In the genomic region with DNA sequence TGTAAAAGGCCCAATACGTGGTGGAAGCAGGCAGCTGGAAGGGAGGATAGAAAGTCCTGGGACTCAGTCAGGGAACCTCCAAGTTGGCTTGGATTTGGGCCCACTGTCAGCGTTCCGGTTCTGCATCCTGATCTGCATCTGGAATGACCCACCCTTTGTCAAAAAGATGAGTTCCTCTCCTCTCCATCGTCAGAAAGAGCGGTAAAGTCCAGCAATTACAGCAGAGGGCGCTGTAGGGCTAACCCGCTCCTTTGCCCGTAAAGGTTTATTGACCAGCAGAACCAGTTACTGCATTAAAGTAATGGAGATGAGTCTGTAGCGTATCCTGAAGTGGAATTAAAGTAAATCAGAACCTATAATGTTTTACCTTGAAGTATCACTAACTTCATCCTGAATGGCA, we compare ENCODE assay signal across 8 mouse cellular contexts. TPM values are rescaled to one million over a fixed set of nuclear protein-coding genes. Genes with fewer than 3 reads are reported as not detected.
DNase-seq lines count a peak whose midpoint lies in the region; TF ChIP-seq lines count a peak whose summit lies in the region.
"Had no signal": no experiment of that assay in that cellular context is flagged by ENCODE, and none has a peak within 500 bp of the region (broad histone marks: within the 10 kb centered on the region; RNA-seq: fewer than 3 reads in every experiment).

No protein-coding gene starts in this region.

- DNase-seq in kidney, adult 9 months = peak; percentile 51
- no peak for DNase-seq in kidney, adult 11 months
- DNase-seq in ES-CJ7 (ENCODE audit: low read depth, low spot score) = peak; percentile 81
- peak; percentile 65 for DNase-seq in adrenal gland, postnatal 14 days
- peak; percentile 18 to 34 for DNase-seq in left cerebral cortex, postnatal 25 days (ENCODE audit: low spot score in 2 of 2)
- peak; percentile 68 for DNase-seq in retina, postnatal 1 day

- intact Hi-C loops in left cerebral cortex, postnatal 25 days (cut with DNase I) = loop anchor here (10.0 kb wide), 1 partner anchor 264 kb away; no protein-coding TSS in a partner anchor

- peak; percentile 55; the same call in 1 of the 2 replicates for TF ChIP-seq CTCF in embryonic fibroblast, embryonic 13.5 days (IDR thresholded peaks at IDR 0.05; ENCODE audit: borderline replicate concordance, insufficient read depth, low read length)

- TF ChIP-seq POLR2A in embryonic fibroblast, embryonic 13.5 days (IDR thresholded peaks at IDR 0.05; ENCODE audit: low read depth, low read length) = no peak

- no peak overlapping the region for H3K4me3 ChIP-seq in embryonic fibroblast, embryonic 13.5 days (ENCODE audit: insufficient read depth, low read length)

- H3K27ac ChIP-seq in embryonic fibroblast, embryonic 13.5 days (ENCODE audit: insufficient read depth, low read length) = no peak overlapping the region

- H3K4me1 ChIP-seq in embryonic fibroblast, embryonic 13.5 days (ENCODE audit: control insufficient read depth, insufficient read depth, low read length) = no peaks in the 10 kb centered on the region

RNA-seq across cellular contexts. Expression of a gene that starts 7.5 kb away (rescaled TPM):
- 351 and 422 TPM in 2 replicates for total RNA-seq in adrenal gland, postnatal 14 days (2021)
- 1,604 and 1,816 TPM in 2 replicates for polyA plus RNA-seq in embryonic fibroblast, embryonic 13.5 days (2011; ENCODE audit: insufficient read length, low read depth, missing spikeins)
- 100 to 1,000 TPM; 148 to 151 TPM for total RNA-seq in left cerebral cortex, postnatal 25 days (2021)

RNA-seq across cellular contexts. Expression of a gene that starts 23.3 kb away (rescaled TPM):
- total RNA-seq in adrenal gland, postnatal 14 days (2021) = 2.1 TPM in 2 replicates
- polyA plus RNA-seq in embryonic fibroblast, embryonic 13.5 days (2011; ENCODE audit: insufficient read length, low read depth, missing spikeins) = 0.83 and 8.3 TPM in 2 replicates
- 1 to 10 TPM; 3.2 to 3.5 TPM for total RNA-seq in left cerebral cortex, postnatal 25 days (2021)

RNA-seq across cellular contexts. Expression of a gene that starts 32.9 kb away (rescaled TPM):
- 0.23 TPM in 1 of 2 replicates, not detected in the other for total RNA-seq in adrenal gland, postnatal 14 days (2021)
- not detected in 2 replicates for polyA plus RNA-seq in embryonic fibroblast, embryonic 13.5 days (2011; ENCODE audit: insufficient read length, low read depth, missing spikeins)
- total RNA-seq in left cerebral cortex, postnatal 25 days (2021) = not detected
- polyA plus RNA-seq: lung, embryonic 16.5 days had no signal
